Mouse (Mus musculus) MEL (cell line): ENCODE measurements at regions not wholly inside any gene's neighbourhood (a gene's known extent, or its start where the extent isn't known, plus 50 kb on each side); places are given as distances from the start of the nearest gene placed in this dataset.
A peak's percentile ranks its signal among the peaks of the same experiment; 100 is the strongest.

Experiments
- DNase-seq: peaks from one replicate; pipeline ENCODE4 v3.0.0; 2011; ENCODE audit warnings: low read depth, low spot score
- H3K27ac ChIP-seq: 2 replicates; pipeline ENCODE4 v1.5.1; 2012; ENCODE audit warnings: low read depth, mild to moderate bottlenecking, control low read depth, low read length, moderate library complexity; ENCODE audit not compliant: control insufficient read depth
- H3K27me3 ChIP-seq, 2 experiments: fragments of 150-350 bp in 1 of 2; sonication (generic) in 1 of 2; 2 replicates each; pipeline ENCODE4 v1.6.1; 2012; ENCODE audit warnings: low read length in 2 of 2, mild to moderate bottlenecking in 2 of 2, improper control_type of control experiment in 1 of 2, moderate library complexity in 1 of 2; ENCODE audit not compliant: insufficient read depth in 2 of 2, control insufficient read depth in 1 of 2
- H3K36me3 ChIP-seq, 2 experiments: 2 replicates each; pipeline ENCODE4 v1.6.1; 2012 to 2014; ENCODE audit warnings: low read length in 2 of 2, improper control_type of control experiment in 1 of 2, inconsistent platforms in 1 of 2, mild to moderate bottlenecking in 1 of 2; ENCODE audit not compliant: insufficient read depth in 2 of 2, control insufficient read depth in 1 of 2
- H3K4me1 ChIP-seq, 2 experiments: fragments of 150-350 bp in 1 of 2; sonication (generic) in 1 of 2; 2 replicates each; pipeline ENCODE4 v1.6.1; 2012; ENCODE audit warnings: low read length in 2 of 2, improper control_type of control experiment in 1 of 2, mild to moderate bottlenecking in 1 of 2; ENCODE audit not compliant: insufficient read depth in 2 of 2, control insufficient read depth in 1 of 2
- H3K4me3 ChIP-seq, 2 experiments: fragments of 150-350 bp in 1 of 2; sonication (generic) in 1 of 2; 2 replicates each; pipeline ENCODE4 v1.5.1; 2012; ENCODE audit warnings: low read depth in 2 of 2, low read length in 2 of 2, mild to moderate bottlenecking in 2 of 2, moderate library complexity in 2 of 2, control low read depth in 1 of 2, improper control_type of control experiment in 1 of 2; ENCODE audit not compliant: control insufficient read depth in 1 of 2, insufficient read depth in 1 of 2
- H3K79me2 ChIP-seq: 2 replicates; pipeline ENCODE4 v1.6.1; 2012; ENCODE audit warnings: mild to moderate bottlenecking, low read length, moderate library complexity; ENCODE audit not compliant: control insufficient read depth, poor library complexity, insufficient read depth
- H3K9ac ChIP-seq: 2 replicates; pipeline ENCODE4 v1.6.1; 2012; ENCODE audit warnings: low read depth, mild to moderate bottlenecking, control low read depth, low read length, moderate library complexity; ENCODE audit not compliant: control insufficient read depth, poor library complexity, severe bottlenecking
- H3K9me3 ChIP-seq: fragments of 150-350 bp; sonication (generic); replicated peaks from 2 replicates; pipeline ENCODE4 v1.6.1; 2012; ENCODE audit warnings: mild to moderate bottlenecking, low read length, improper control_type of control experiment, moderate library complexity; ENCODE audit not compliant: insufficient read depth
- BHLHE40 ChIP-seq: IDR thresholded peaks from 2 replicates; pipeline ENCODE4 v1.6.1; 2012; ENCODE audit warnings: low read depth, mild to moderate bottlenecking, inconsistent platforms, low read length, improper control_type of control experiment, borderline replicate concordance
- CHD2 ChIP-seq: IDR thresholded peaks from 2 replicates; pipeline ENCODE4 v1.6.1; 2011; ENCODE audit warnings: low read length, improper control_type of control experiment
- CTCF ChIP-seq, 3 experiments: IDR thresholded peaks in 2 of 3; conservative IDR thresholded peaks in 1 of 3; 2 replicates each; pipeline ENCODE4 v1.5.1; 2011 to 2012; ENCODE audit warnings: low read length in 3 of 3, low read depth in 2 of 3, mild to moderate bottlenecking in 2 of 3, improper control_type of control experiment in 1 of 3, inconsistent platforms in 1 of 3, mixed read lengths in 1 of 3, moderate library complexity in 1 of 3; ENCODE audit not compliant: control insufficient read depth in 1 of 3, insufficient read depth in 1 of 3, poor library complexity in 1 of 3, severe bottlenecking in 1 of 3
- E2F4 ChIP-seq: IDR thresholded peaks from 2 replicates; pipeline ENCODE4 v1.6.1; 2011; ENCODE audit warnings: low read depth, low read length, improper control_type of control experiment, borderline replicate concordance
- ELF1 ChIP-seq: IDR thresholded peaks from 2 replicates; pipeline ENCODE4 v1.6.1; 2014; ENCODE audit warnings: low read depth, mild to moderate bottlenecking, inconsistent platforms, low read length, improper control_type of control experiment, moderate library complexity
- JUND ChIP-seq: IDR thresholded peaks from 2 replicates; pipeline ENCODE4 v1.6.1; 2011; ENCODE audit warnings: low read depth, mild to moderate bottlenecking, improper control_type of control experiment, low read length
- KAT2A ChIP-seq: conservative IDR thresholded peaks from 2 replicates; pipeline ENCODE4 v1.6.1; 2012; ENCODE audit warnings: low read depth, low read length, improper control_type of control experiment, inconsistent platforms
- MAX ChIP-seq: IDR thresholded peaks from 2 replicates; pipeline ENCODE4 v1.6.1; 2011; ENCODE audit warnings: low read length, improper control_type of control experiment
- MXI1 ChIP-seq: IDR thresholded peaks from 2 replicates; pipeline ENCODE4 v1.6.1; 2011; ENCODE audit warnings: mild to moderate bottlenecking, low read depth, low read length, improper control_type of control experiment
- MYC ChIP-seq: IDR thresholded peaks from 2 replicates; pipeline ENCODE4 v1.6.1; 2011; ENCODE audit warnings: low read depth, mild to moderate bottlenecking, low read length, improper control_type of control experiment, moderate library complexity
- NRF1 ChIP-seq: IDR thresholded peaks from 2 replicates; pipeline ENCODE4 v1.6.1; 2014; ENCODE audit warnings: low read depth, mild to moderate bottlenecking, inconsistent platforms, low read length, improper control_type of control experiment, moderate library complexity; ENCODE audit not compliant: poor library complexity, insufficient read depth, severe bottlenecking
- POLR2A ChIP-seq, 2 experiments: IDR thresholded peaks; 2 replicates each; pipeline ENCODE4 v1.6.1; 2011 to 2012; ENCODE audit warnings: low read length in 2 of 2, mild to moderate bottlenecking in 2 of 2, control low read depth in 1 of 2, improper control_type of control experiment in 1 of 2, low read depth in 1 of 2, moderate library complexity in 1 of 2; ENCODE audit not compliant: control insufficient read depth in 1 of 2, insufficient read depth in 1 of 2, poor library complexity in 1 of 2
- POLR2AphosphoS2 ChIP-seq: IDR thresholded peaks from 2 replicates; pipeline ENCODE4 v1.6.1; 2011; ENCODE audit warnings: low read length, improper control_type of control experiment
- RAD21 ChIP-seq: IDR thresholded peaks from 2 replicates; pipeline ENCODE4 v1.6.1; 2011; ENCODE audit warnings: mild to moderate bottlenecking, low read depth, low read length, improper control_type of control experiment
- SIN3A ChIP-seq: IDR thresholded peaks from 2 replicates; pipeline ENCODE4 v1.6.1; 2012; ENCODE audit warnings: low read length, improper control_type of control experiment, inconsistent platforms
- SMC3 ChIP-seq: IDR thresholded peaks from 2 replicates; pipeline ENCODE4 v1.6.1; 2011; ENCODE audit warnings: low read depth, low read length, improper control_type of control experiment
- TAL1 ChIP-seq: IDR thresholded peaks from 2 replicates; pipeline ENCODE4 v1.6.1; 2012; ENCODE audit warnings: mild to moderate bottlenecking, inconsistent platforms, low read length, moderate library complexity, mixed read lengths
- UBTF ChIP-seq: IDR thresholded peaks from 2 replicates; pipeline ENCODE4 v1.6.1; 2012; ENCODE audit warnings: low read depth, mild to moderate bottlenecking, inconsistent platforms, low read length, improper control_type of control experiment, moderate library complexity, borderline replicate concordance; ENCODE audit not compliant: insufficient read depth
- USF2 ChIP-seq, 2 experiments: IDR thresholded peaks; 2 replicates each; pipeline ENCODE4 v1.6.1; 2011 to 2012; ENCODE audit warnings: improper control_type of control experiment in 2 of 2, low read length in 2 of 2, borderline replicate concordance in 1 of 2, inconsistent platforms in 1 of 2, low read depth in 1 of 2, mild to moderate bottlenecking in 1 of 2; ENCODE audit not compliant: insufficient read depth in 1 of 2
- ZC3H11A ChIP-seq: IDR thresholded peaks from 2 replicates; pipeline ENCODE4 v1.6.1; 2012; ENCODE audit warnings: low read depth, mild to moderate bottlenecking, inconsistent platforms, low read length, improper control_type of control experiment
- ZKSCAN1 ChIP-seq: IDR thresholded peaks from 2 replicates; pipeline ENCODE4 v1.6.1; 2012; ENCODE audit warnings: low read depth, mild to moderate bottlenecking, inconsistent platforms, low read length, improper control_type of control experiment, moderate library complexity

DNA sequence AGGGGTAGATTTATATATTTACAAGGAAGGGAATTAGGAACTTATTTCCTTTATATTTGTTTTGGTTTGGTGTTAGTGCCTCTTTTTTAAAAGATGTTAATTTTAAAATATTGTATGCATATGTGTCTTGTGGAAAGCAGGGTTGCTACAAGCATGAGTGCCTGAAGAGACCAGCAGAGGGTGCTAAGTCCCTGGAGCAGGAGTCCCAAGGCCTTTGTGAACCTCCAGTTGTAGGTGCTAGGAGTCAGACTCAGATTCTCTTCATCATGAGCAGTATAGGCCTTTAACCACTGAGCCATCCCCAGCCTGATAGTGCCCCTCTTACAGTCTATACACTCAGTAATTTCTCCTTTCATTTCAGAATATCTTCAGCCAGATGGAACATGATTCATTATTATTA lies 189.0 kb upstream of the Vwde start:
- no peaks in the 10 kb centered on the region for H3K4me1 ChIP-seq
- H3K36me3 ChIP-seq = no peaks in the 10 kb centered on the region
- no peak overlapping the region for H3K4me3 ChIP-seq
- TF ChIP-seq RAD21 (peak; percentile 59), ZC3H11A (peak; percentile 32; the same call in 1 of the 2 replicates), POLR2AphosphoS2 (no peak), KAT2A (no peak), SMC3 (peak; percentile 50), CTCF (IDR thresholded peaks at IDR 0.05 in 2 of 3, conservative IDR thresholded peaks at IDR 0.05 in 1 of 3; ENCODE audit: control insufficient read depth in 1 of 3, insufficient read depth in 1 of 3, low read depth in 2 of 3, low read length in 3 of 3, poor library complexity in 1 of 3, severe bottlenecking in 1 of 3) (peak; percentile 5 to 57 (median 51); a peak in 5 of 6 replicates), CHD2 (no peak)
- no peaks in the 10 kb centered on the region for H3K27me3 ChIP-seq
- no peaks in the 10 kb centered on the region for H3K79me2 ChIP-seq
- H3K27ac ChIP-seq = no peak overlapping the region
- H3K9ac ChIP-seq = no peak overlapping the region
- H3K9me3 ChIP-seq = no peaks in the 10 kb centered on the region
- DNase-seq = peak; percentile 25

DNA sequence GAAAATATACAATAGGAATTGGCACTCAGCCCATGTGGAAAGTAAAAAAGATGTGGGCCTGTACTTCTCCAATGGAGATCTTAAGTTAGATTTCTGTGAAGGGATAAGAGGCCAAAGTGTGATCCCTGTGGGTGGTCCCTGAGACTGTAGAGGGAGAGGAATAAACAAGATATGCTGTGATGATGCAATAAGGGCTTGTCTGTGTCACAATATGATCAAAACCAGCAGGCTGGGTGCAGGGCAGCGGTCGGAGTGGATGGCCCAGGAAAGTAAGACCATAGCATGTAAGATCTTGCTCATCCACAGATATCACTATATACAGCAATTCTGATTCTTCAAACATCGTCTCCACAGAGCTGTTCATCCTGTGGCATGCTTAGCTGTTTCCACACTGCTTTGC lies 188.3 kb upstream of the Vwde start:
- Histone ChIP-seq H3K79me2 (no peaks in the 10 kb centered on the region), H3K27ac (no peak overlapping the region), H3K4me3 (no peak overlapping the region), H3K36me3 (no peaks in the 10 kb centered on the region), H3K4me1 (no peaks in the 10 kb centered on the region), H3K27me3 (no peaks in the 10 kb centered on the region), H3K9me3 (no peaks in the 10 kb centered on the region), H3K9ac (no peak overlapping the region)
- no peak for DNase-seq
- TF ChIP-seq MAX = no peak
- no peak for TF ChIP-seq TAL1
- no peak for TF ChIP-seq POLR2A (IDR thresholded peaks at IDR 0.05; ENCODE audit: control insufficient read depth in 1 of 2, insufficient read depth in 1 of 2, low read depth in 1 of 2, low read length in 2 of 2, poor library complexity in 1 of 2)
- no peak for TF ChIP-seq MXI1
- TF ChIP-seq JUND = no peak
- no peak for TF ChIP-seq UBTF
- TF ChIP-seq E2F4 = no peak
- TF ChIP-seq BHLHE40 = no peak
- no peak for TF ChIP-seq ZKSCAN1
- no peak for TF ChIP-seq MYC
- no peak for TF ChIP-seq POLR2AphosphoS2
- TF ChIP-seq NRF1 = no peak
- no peak for TF ChIP-seq ELF1
- no peak for TF ChIP-seq RAD21
- TF ChIP-seq USF2 (IDR thresholded peaks at IDR 0.05; ENCODE audit: borderline replicate concordance in 1 of 2, insufficient read depth in 1 of 2, low read depth in 1 of 2, low read length in 2 of 2) = no peak
- TF ChIP-seq SIN3A = no peak
